Mouse (Mus musculus): ENCODE measurements around the gene Rnase1. TPM values are rescaled to one million over a fixed set of nuclear protein-coding genes. Genes with fewer than 3 reads are reported as not detected.

Rnase1 gene
- polyA plus RNA-seq (2012; rRNA removed; ENCODE audit: low replicate concordance): 0.23 and 1.6 TPM in 2 replicates

GRCm38 (mm10) chr14:51146685-51147084 is at the start of gene Rnase1:
Rnase1 (minus strand) TSS chr14:51146785.

DNA sequence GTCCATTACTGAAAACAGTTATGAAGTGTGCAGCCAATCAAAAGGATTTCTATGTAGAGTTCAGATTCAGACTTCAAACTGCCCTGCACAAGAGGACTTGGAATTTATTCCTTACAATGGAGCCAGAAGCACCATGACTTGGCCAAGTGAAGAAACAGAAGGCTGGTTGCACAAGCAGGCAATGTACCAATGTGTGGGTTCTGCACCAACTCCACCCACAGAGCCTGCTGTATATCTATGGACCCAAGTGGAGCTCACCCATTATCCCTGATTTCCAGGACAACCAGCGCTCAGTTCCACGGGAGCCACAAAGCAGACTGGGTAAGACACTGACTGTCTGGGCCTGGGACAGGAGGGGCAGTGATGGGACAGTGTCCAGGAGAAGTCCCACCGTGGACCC is 15.4 kb upstream of the Rnase1 start, which contains the start of gene Rnase2b:
TSS of gene Rnase2b (plus strand) at position 285 of the 400 bp plus-strand sequence.

GRCm38 (mm10) chr14:51113916-51114560 is 32.5 kb downstream of the Rnase1 start, which contains the start of gene Eddm3b:
Eddm3b (plus strand) TSS chr14:51114426.

Other genes starting within 250 kb of the Rnase1 start
- 2.2 and 24.0 TPM in 2 replicates for gene Klhl33, start 249.3 kb downstream of the Rnase1 start, polyA plus RNA-seq (2012; rRNA removed; ENCODE audit: low replicate concordance)
- 91.2 and 179 TPM in 2 replicates for gene Osgep, start 221.9 kb downstream of the Rnase1 start, polyA plus RNA-seq (2012; rRNA removed; ENCODE audit: low replicate concordance)
- 32.1 and 70.1 TPM in 2 replicates for gene Apex1, start 221.8 kb downstream of the Rnase1 start, polyA plus RNA-seq (2012; rRNA removed; ENCODE audit: low replicate concordance)
- 100 and 139 TPM in 2 replicates for gene Pip4p1, start 215.9 kb downstream of the Rnase1 start, polyA plus RNA-seq (2012; rRNA removed; ENCODE audit: low replicate concordance)
- 32.2 and 73.1 TPM in 2 replicates for gene Pnp, start 215.7 kb downstream of the Rnase1 start, polyA plus RNA-seq (2012; rRNA removed; ENCODE audit: low replicate concordance)
- gene Gm49342, start 202.3 kb downstream of the Rnase1 start, polyA plus RNA-seq (2012; rRNA removed; ENCODE audit: low replicate concordance): 13.4 and 26.9 TPM in 2 replicates
- gene Pnp2, start 190.8 kb downstream of the Rnase1 start, polyA plus RNA-seq (2012; rRNA removed; ENCODE audit: low replicate concordance): 1.5 and 3.5 TPM in 2 replicates
- 0.38 and 0.83 TPM in 2 replicates for gene Rnase10, start 139.0 kb downstream of the Rnase1 start, polyA plus RNA-seq (2012; rRNA removed; ENCODE audit: low replicate concordance)
- gene Rnase9, start 104.9 kb downstream of the Rnase1 start, polyA plus RNA-seq (2012; rRNA removed; ENCODE audit: low replicate concordance): not detected in 2 replicates
- gene Rnase11, start 96.6 kb downstream of the Rnase1 start, polyA plus RNA-seq (2012; rRNA removed; ENCODE audit: low replicate concordance): not detected in 2 replicates
- gene Rnase12, start 89.1 kb downstream of the Rnase1 start, polyA plus RNA-seq (2012; rRNA removed; ENCODE audit: low replicate concordance): not detected in 2 replicates
- gene Olfr750, start 72.3 kb downstream of the Rnase1 start, polyA plus RNA-seq (2012; rRNA removed; ENCODE audit: low replicate concordance): not detected in 2 replicates
- gene Rnase4, start 55.7 kb downstream of the Rnase1 start, polyA plus RNA-seq (2012; rRNA removed; ENCODE audit: low replicate concordance): 251 and 590 TPM in 2 replicates
- gene Ang, start 55.6 kb downstream of the Rnase1 start, polyA plus RNA-seq (2012; rRNA removed; ENCODE audit: low replicate concordance): 13.7 and 30.3 TPM in 2 replicates
- not detected in 2 replicates for gene Eddm3b, start 32.4 kb downstream of the Rnase1 start, polyA plus RNA-seq (2012; rRNA removed; ENCODE audit: low replicate concordance)
- gene Rnase6, start 22.9 kb downstream of the Rnase1 start, polyA plus RNA-seq (2012; rRNA removed; ENCODE audit: low replicate concordance): 32.8 and 44.9 TPM in 2 replicates
- gene Rnase2b, start 15.5 kb upstream of the Rnase1 start, polyA plus RNA-seq (2012; rRNA removed; ENCODE audit: low replicate concordance): 1.9 TPM in 1 of 2 replicates, not detected in the other
- gene Ang2, start 52.4 kb upstream of the Rnase1 start, polyA plus RNA-seq (2012; rRNA removed; ENCODE audit: low replicate concordance): not detected in 2 replicates
- not detected in 2 replicates for gene Ear14, start 56.6 kb upstream of the Rnase1 start, polyA plus RNA-seq (2012; rRNA removed; ENCODE audit: low replicate concordance)
- gene Rnase2a, start 109.3 kb upstream of the Rnase1 start, polyA plus RNA-seq (2012; rRNA removed; ENCODE audit: low replicate concordance): 0.20 TPM in 1 of 2 replicates, not detected in the other
- not detected in 2 replicates for gene Gm7247, start 215.0 kb upstream of the Rnase1 start, polyA plus RNA-seq (2012; rRNA removed; ENCODE audit: low replicate concordance)